Mouse (Mus musculus): ENCODE measurements around the gene Fcgr1. TPM values are rescaled to one million over a fixed set of nuclear protein-coding genes. Genes with fewer than 3 reads are reported as not detected.
A peak's percentile ranks its signal among the peaks of the same experiment; 100 is the strongest.
"Not testable (repeated sequence)": the region's sequence is repeated elsewhere in the genome, so short reads cannot be mapped to it uniquely, and the experiment has no call there.

Fcgr1 gene
- polyA plus RNA-seq, 1 experiment: 3.6 TPM

DNA sequence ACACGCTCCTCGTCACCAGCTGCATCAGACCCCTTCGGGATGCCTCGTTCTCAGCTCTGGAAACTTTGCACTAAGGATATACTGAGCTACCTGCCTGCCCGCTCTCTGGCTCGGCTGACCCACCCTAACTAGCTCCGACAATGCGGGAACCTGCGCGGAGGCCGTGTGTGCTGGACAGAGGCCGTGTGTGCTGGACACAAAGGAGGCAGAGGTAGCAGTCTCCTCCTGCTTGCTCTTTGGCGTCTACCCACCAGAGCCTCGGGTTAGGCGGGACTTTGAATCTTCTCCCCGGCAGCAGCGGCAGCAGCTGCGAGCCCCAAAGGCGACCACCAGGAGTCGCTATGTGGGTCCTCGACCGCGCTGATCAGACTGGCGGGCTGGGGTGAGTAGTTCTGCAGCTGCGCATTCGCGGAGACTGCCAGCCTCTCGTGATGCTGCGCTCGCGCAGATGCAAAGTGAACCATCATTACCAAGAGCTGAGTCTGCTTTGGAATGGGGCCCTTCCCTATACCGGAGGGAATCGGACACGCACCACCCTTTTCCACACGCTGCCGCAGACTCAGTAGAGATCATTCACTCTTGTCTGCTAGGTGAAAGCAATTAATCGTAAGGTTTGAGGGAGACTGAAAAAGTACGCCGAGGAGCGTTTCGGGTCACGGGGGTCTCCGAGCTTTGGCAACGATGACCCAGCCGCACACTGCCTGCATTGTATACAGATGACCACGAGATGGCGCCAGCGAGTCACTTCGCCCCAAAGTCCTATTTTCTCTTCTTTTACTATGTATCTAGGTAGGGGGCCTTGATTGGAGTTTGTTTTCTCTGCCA lies 15.8 kb downstream of the Fcgr1 start:
- Histone ChIP-seq H3K4me3 (ENCODE audit: insufficient read depth, low read length) (peak overlapping the region; percentile 42), H3K27ac (ENCODE audit: insufficient read depth, low read length) (peak overlapping the region; percentile 16; the same call in 1 of the 2 replicates), H3K4me1 (ENCODE audit: control insufficient read depth, insufficient read depth, low read length) (no peaks in the 10 kb centered on the region)
- peak; percentile 79 for TF ChIP-seq CTCF (IDR thresholded peaks at IDR 0.05; ENCODE audit: extremely low read depth, insufficient read depth, low read length)
- peak; percentile 84 for TF ChIP-seq POLR2A (IDR thresholded peaks at IDR 0.05; ENCODE audit: extremely low read depth, insufficient read depth, low read length)

DNA sequence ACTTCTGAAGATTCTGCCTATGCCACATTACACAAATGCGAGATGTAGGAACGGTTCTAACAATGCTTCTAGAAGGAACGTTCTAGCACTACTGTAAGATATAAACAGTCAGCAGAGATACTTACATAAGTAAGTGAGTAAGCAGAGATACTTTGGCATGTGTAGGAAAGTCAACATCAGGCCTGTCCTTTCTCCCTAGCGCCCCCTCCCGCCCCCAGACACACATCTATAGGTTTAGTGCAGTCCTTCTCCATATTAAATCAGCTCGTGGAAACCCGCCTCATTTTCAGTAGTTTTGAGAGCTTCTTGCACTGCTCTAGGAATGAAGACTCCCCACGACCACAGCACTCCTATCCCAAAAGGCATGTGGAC lies 16.4 kb downstream of the Fcgr1 start:
- Histone ChIP-seq H3K4me1 (ENCODE audit: control insufficient read depth, insufficient read depth, low read length) (no peaks in the 10 kb centered on the region), H3K4me3 (ENCODE audit: insufficient read depth, low read length) (peak overlapping the region; percentile 42), H3K27ac (ENCODE audit: insufficient read depth, low read length) (no peak overlapping the region)
- no peak for TF ChIP-seq CTCF (IDR thresholded peaks at IDR 0.05; ENCODE audit: extremely low read depth, insufficient read depth, low read length)
- TF ChIP-seq POLR2A (IDR thresholded peaks at IDR 0.05; ENCODE audit: extremely low read depth, insufficient read depth, low read length): no peak

- H3K4me3 ChIP-seq (ENCODE audit: insufficient read depth, low read length): no peak overlapping the region
- no peaks in the 10 kb centered on the region for H3K4me1 ChIP-seq (ENCODE audit: control insufficient read depth, insufficient read depth, low read length)
- TF ChIP-seq POLR2A (IDR thresholded peaks at IDR 0.05; ENCODE audit: extremely low read depth, insufficient read depth, low read length) (no peak), CTCF (IDR thresholded peaks at IDR 0.05; ENCODE audit: extremely low read depth, insufficient read depth, low read length) (no peak)
- H3K27ac ChIP-seq (ENCODE audit: insufficient read depth, low read length): no peak overlapping the region
Measured at GRCm38 (mm10) chr3:96273591-96274465, 19.9 kb downstream of the Fcgr1 start.

- H3K4me3 ChIP-seq (ENCODE audit: insufficient read depth, low read length): peak within 1 kb of the TSS; percentile 72
- H3K4me1 ChIP-seq (ENCODE audit: control insufficient read depth, insufficient read depth, low read length): peaks cover 3% of the 10 kb centered on the region; the same call in 1 of the 2 replicates
- peak within 1 kb of the TSS; percentile 95 for H3K27ac ChIP-seq (ENCODE audit: insufficient read depth, low read length)
- TF ChIP-seq POLR2A (IDR thresholded peaks at IDR 0.05; ENCODE audit: extremely low read depth, insufficient read depth, low read length) (peak; percentile 100), CTCF (IDR thresholded peaks at IDR 0.05; ENCODE audit: extremely low read depth, insufficient read depth, low read length) (no peak)
Measured at GRCm38 (mm10) chr3:96269511-96270474, 24.0 kb downstream of the Fcgr1 start, which contains the start of gene Hist2h2bb. Gene Hist2h2bb, plus strand, starts transcription at chr3:96269752.

- Histone ChIP-seq H3K4me3 (ENCODE audit: insufficient read depth, low read length) (peak overlapping the region; percentile 72), H3K27ac (ENCODE audit: insufficient read depth, low read length) (peak overlapping the region; percentile 95)
- H3K4me1 ChIP-seq (ENCODE audit: control insufficient read depth, insufficient read depth, low read length): not testable (repeated sequence)
Measured at GRCm38 (mm10) chr3:96268776-96269378, 24.9 kb downstream of the Fcgr1 start.

DNA sequence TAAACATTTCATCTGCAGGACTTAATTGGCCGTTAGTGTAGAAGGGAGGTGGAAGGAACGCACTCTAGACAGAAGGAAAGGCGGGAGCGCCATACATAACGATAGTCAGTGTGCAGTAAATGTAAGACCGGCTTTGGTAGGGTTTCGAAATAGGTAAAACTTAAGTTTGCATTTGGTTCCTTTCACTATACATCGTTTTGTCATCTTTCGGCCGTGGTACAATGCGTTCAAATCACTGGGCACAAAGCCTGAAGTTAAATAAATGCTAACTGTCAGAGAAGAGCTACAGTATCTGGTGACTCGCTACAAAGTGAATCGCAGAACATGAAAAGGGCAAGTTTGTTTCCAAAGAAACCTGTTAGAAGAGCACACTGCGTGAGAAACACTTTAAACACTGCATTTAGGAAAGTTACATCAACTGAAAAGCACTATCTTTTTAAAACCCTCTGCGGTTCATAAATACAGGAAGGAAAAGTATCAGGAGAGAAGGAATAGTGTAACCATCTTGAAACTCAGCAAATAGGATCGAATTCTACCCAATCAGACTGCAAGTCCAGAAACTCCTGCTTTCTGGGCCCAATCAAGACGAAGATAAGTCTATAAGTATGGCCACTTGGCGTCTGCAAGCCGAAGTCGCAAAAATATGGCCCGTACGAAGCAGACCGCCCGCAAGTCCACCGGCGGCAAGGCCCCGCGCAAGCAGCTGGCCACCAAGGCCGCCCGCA lies 25.6 kb downstream of the Fcgr1 start, which contains the start of gene Hist2h3b:
Hist2h3b (plus strand) TSS at position 604 of the 725 bp plus-strand sequence.
- TF ChIP-seq POLR2A (IDR thresholded peaks at IDR 0.05; ENCODE audit: extremely low read depth, insufficient read depth, low read length) (peak; percentile 97), CTCF (IDR thresholded peaks at IDR 0.05; ENCODE audit: extremely low read depth, insufficient read depth, low read length) (no peak)
- Histone ChIP-seq H3K4me3 (ENCODE audit: insufficient read depth, low read length) (peak within 1 kb of the TSS; percentile 72), H3K4me1 (ENCODE audit: control insufficient read depth, insufficient read depth, low read length) (peaks cover 3% of the 10 kb centered on the region; the same call in 1 of the 2 replicates), H3K27ac (ENCODE audit: insufficient read depth, low read length) (peak within 1 kb of the TSS; percentile 95)

GRCm38 (mm10) chr3:96267541-96267940 lies 26.2 kb downstream of the Fcgr1 start:
- H3K4me3 ChIP-seq (ENCODE audit: insufficient read depth, low read length): no peak overlapping the region; the same call in 1 of the 2 replicates

DNA sequence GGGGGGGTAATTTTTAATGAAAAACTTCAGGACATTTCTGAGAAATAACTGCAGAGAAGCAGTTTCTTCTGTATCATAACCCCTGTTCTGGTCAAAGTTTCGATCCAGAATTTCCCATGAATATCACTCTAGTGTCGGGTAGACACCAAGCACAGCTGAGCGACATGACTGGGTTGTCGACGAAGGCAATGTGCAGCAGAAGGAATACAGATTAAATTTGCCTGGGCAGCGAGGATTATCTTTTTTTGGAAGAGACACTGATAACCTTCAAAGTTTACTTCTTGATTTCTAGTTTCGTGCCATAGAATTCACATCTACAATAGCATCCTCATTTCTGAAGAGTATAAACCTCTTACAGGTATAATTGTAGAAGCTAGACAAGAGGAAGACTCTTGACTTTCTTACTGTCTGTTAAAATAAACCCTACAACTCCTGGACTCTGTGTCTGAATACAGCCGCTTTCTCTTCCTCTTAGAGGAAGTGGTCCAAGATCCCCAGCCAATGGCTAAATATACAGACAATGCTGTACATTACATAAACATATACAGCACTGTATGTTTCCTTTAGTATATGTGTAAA lies 27.5 kb downstream of the Fcgr1 start:
- Histone ChIP-seq H3K27ac (ENCODE audit: insufficient read depth, low read length) (no peak overlapping the region), H3K4me3 (ENCODE audit: insufficient read depth, low read length) (no peak overlapping the region), H3K4me1 (ENCODE audit: control insufficient read depth, insufficient read depth, low read length) (peaks cover 3% of the 10 kb centered on the region; the same call in 1 of the 2 replicates)
- TF ChIP-seq POLR2A (IDR thresholded peaks at IDR 0.05; ENCODE audit: extremely low read depth, insufficient read depth, low read length): no peak
- TF ChIP-seq CTCF (IDR thresholded peaks at IDR 0.05; ENCODE audit: extremely low read depth, insufficient read depth, low read length): no peak

More at GRCm38 (mm10) chr3:96267541-96267940, 26.2 kb downstream of the Fcgr1 start:
- H3K4me1 ChIP-seq (ENCODE audit: control insufficient read depth, insufficient read depth, low read length): peaks cover 3% of the 10 kb centered on the region; the same call in 1 of the 2 replicates
- no peak for TF ChIP-seq POLR2A (IDR thresholded peaks at IDR 0.05; ENCODE audit: extremely low read depth, insufficient read depth, low read length)
- TF ChIP-seq CTCF (IDR thresholded peaks at IDR 0.05; ENCODE audit: extremely low read depth, insufficient read depth, low read length): no peak
- no peak overlapping the region for H3K27ac ChIP-seq (ENCODE audit: insufficient read depth, low read length)
